Mouse (Mus musculus) kidney, adult 18-20 months (tissue): ENCODE results near the gene Olfr1260.

ENCODE experiments used
- DNase-seq: peaks from one replicate; pipeline ENCODE4 v3.0.0; 2021

Olfr1260 gene

GRCm38 (mm10) chr2:89974184-89974583 lies at the start of gene Olfr1260:
TSS of gene Olfr1260 (plus strand) at chr2:89974340.
- DNase-seq: no peak

- DNase-seq: no peak
These were observed 47.1 kb upstream of the Olfr1260 start, which contains the start of gene Olfr1258 for GRCm38 (mm10) chr2:89927009-89927408. TSS of gene Olfr1258 (plus strand) at chr2:89927309.

- DNase-seq: no peak
These were observed 25.6 kb upstream of the Olfr1260 start, which contains the start of gene Olfr1259 for GRCm38 (mm10) chr2:89948564-89948963. TSS of gene Olfr1259 (minus strand) at chr2:89948664.

- no peak for DNase-seq
These were observed 3.6 kb downstream of the Olfr1260 start for GRCm38 (mm10) chr2:89977709-89978108.

GRCm38 (mm10) chr2:89990921-89991320 lies 16.8 kb downstream of the Olfr1260 start, which contains the start of gene Olfr1261:
TSS of gene Olfr1261 (plus strand) at chr2:89991221.
- DNase-seq: no peak

GRCm38 (mm10) chr2:89999845-90000244 lies 25.7 kb downstream of the Olfr1260 start, which contains the start of gene Olfr1262:
TSS of gene Olfr1262 (plus strand) at chr2:90000145.
- no peak for DNase-seq

- DNase-seq: no peak
These were observed 37.7 kb downstream of the Olfr1260 start, which contains the start of gene Olfr1263 for GRCm38 (mm10) chr2:90011831-90012230. TSS of gene Olfr1263 (plus strand) at chr2:90012131.

GRCm38 (mm10) chr2:90025477-90025876 lies 51.3 kb downstream of the Olfr1260 start, which contains the start of gene Olfr1264:
TSS of gene Olfr1264 (minus strand) at chr2:90025577.
- no peak for DNase-seq
